Mouse (Mus musculus) liver, embryonic 16.5 days (tissue): Measurements from ENCODE around the gene Gmds. TPM values are rescaled to one million over a fixed set of nuclear protein-coding genes. Genes with fewer than 3 reads are reported as not detected.

Source experiments
- ATAC-seq: fragments of 200-750 bp; cut with Nextera tagmentation; 2 replicates; pipeline ENCODE4 v1.8.0; 2017; ENCODE audit warnings: low read depth, mild to moderate bottlenecking, moderate number of reproducible peaks, moderate library complexity
- H3K27ac ChIP-seq: fragments of 300-500 bp; sonication (generic); 2 replicates; pipeline ENCODE4 v1.5.1; 2014; ENCODE audit warnings: mild to moderate bottlenecking, low read length
- H3K27me3 ChIP-seq: fragments of 300-500 bp; sonication (generic); 2 replicates; pipeline ENCODE4 v1.6.1; 2014; ENCODE audit warnings: low read depth, low read length, mixed read lengths; ENCODE audit not compliant: control insufficient read depth, insufficient read depth
- H3K36me3 ChIP-seq: fragments of 300-500 bp; sonication (generic); 2 replicates; pipeline ENCODE4 v1.6.1; 2014; ENCODE audit warnings: mild to moderate bottlenecking; ENCODE audit not compliant: control insufficient read depth, insufficient read depth
- H3K4me1 ChIP-seq: fragments of 300-500 bp; sonication (generic); 2 replicates; pipeline ENCODE4 v1.6.1; 2014; ENCODE audit warnings: low read depth, low read length, mixed read lengths; ENCODE audit not compliant: control insufficient read depth
- H3K4me2 ChIP-seq: fragments of 300-500 bp; sonication (generic); 2 replicates; pipeline ENCODE4 v1.6.1; 2014; ENCODE audit warnings: low read depth, low read length, mixed read lengths
- H3K4me3 ChIP-seq: fragments of 300-500 bp; sonication (generic); 2 replicates; pipeline ENCODE4 v1.5.1; 2014; ENCODE audit warnings: low read depth, mild to moderate bottlenecking, low read length
- H3K9ac ChIP-seq: fragments of 300-500 bp; sonication (generic); 2 replicates; pipeline ENCODE4 v1.6.1; 2014; ENCODE audit warnings: low read depth, low read length
- H3K9me3 ChIP-seq: fragments of 300-500 bp; sonication (generic); replicated peaks from 2 replicates; pipeline ENCODE4 v1.6.1; 2016; ENCODE audit warnings: low read length; ENCODE audit not compliant: control insufficient read depth
- WGBS: fragments of 180-500 bp; shearing (Covaris S2); extraction: QIAGEN DNeasy Blood & Tissue Kit; methylation state at CpG from one replicate; pipeline ENCODE4 v1.1.7; 2014; ENCODE audit not compliant: insufficient replicate concordance; 5-methylcytosine and 5-hydroxymethylcytosine counted together
- polyA plus RNA-seq: library from polyadenylated mRNA; unstranded; fragments of >200 nt; fragmentation: Nextera tagmentation; extraction: Ambion mirVana; gene quantifications from 2 replicates; pipeline ENCODE4 v1.2.1, GENCODE M21; 2015

Gmds gene
- polyA plus RNA-seq, 1 experiment from 2014 or later: 6.8 TPM

DNA sequence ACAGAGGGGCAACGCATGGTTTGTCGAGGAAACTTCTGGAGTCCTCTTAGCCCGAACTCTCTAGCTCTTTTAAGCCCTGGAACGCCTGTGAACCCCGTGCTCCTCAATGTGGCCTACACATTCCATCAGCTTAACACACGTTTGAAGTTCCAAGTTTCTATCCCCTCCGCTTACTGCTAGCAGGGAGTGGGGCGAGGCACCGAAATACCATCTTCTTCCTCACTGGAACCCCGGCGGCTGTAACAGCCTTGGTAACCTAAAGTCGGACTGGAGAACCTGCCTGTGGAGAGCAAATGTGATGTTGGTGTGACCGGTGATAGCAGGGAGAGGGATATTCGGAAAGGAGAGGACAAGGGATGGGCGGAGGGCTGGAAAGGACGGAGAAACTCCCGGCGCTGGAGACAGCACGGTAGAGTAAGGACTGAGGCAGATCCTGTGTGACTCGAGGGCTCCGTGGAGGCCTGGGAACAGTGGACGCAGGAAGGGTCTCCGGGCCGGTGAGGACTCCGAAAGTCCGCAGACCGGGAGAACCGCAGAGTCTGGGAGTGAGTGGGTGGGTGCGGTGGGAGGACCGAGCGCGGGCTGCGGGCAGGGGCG lies 532.6 kb downstream of the Gmds start:
- WGBS: 3% methylated on average over 33 of the region's 34 CpGs
- Histone ChIP-seq H3K9me3 (no peaks in the 10 kb centered on the region), H3K4me1 (peaks cover 18% of the 10 kb centered on the region), H3K4me2 (peak overlapping the region; percentile 78), H3K9ac (no peak overlapping the region), H3K27ac (no peak overlapping the region), H3K27me3 (peaks cover 93% of the 10 kb centered on the region), H3K4me3 (peak overlapping the region; percentile 59), H3K36me3 (no peaks in the 10 kb centered on the region)
- no peak for ATAC-seq

DNA sequence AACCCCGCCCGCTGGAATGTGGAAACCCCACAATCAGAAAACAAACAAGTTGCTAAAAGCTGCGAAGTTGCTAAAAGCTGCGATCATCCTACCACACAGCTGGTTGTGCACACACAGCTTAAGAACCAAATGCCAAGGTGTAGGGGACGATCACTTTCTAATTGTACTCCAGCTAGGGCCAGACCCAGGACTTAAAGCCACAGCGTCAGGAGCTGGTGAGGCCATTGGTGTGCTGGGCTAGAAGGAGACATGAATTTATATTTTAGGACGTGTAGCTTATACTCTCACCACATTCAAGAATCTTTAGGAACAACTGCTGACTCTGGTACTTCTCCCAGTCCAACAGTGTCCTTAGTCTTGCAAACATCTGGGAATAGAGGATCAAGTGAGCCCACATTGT lies 534.0 kb downstream of the Gmds start:
- Histone ChIP-seq H3K4me1 (peaks cover 18% of the 10 kb centered on the region), H3K4me3 (no peak overlapping the region), H3K9me3 (no peaks in the 10 kb centered on the region), H3K9ac (no peak overlapping the region), H3K4me2 (no peak overlapping the region), H3K36me3 (no peaks in the 10 kb centered on the region), H3K27me3 (peaks cover 95% of the 10 kb centered on the region), H3K27ac (no peak overlapping the region)
- ATAC-seq: no peak
- WGBS: 6% methylated on average over 7 of the region's 7 CpGs

DNA sequence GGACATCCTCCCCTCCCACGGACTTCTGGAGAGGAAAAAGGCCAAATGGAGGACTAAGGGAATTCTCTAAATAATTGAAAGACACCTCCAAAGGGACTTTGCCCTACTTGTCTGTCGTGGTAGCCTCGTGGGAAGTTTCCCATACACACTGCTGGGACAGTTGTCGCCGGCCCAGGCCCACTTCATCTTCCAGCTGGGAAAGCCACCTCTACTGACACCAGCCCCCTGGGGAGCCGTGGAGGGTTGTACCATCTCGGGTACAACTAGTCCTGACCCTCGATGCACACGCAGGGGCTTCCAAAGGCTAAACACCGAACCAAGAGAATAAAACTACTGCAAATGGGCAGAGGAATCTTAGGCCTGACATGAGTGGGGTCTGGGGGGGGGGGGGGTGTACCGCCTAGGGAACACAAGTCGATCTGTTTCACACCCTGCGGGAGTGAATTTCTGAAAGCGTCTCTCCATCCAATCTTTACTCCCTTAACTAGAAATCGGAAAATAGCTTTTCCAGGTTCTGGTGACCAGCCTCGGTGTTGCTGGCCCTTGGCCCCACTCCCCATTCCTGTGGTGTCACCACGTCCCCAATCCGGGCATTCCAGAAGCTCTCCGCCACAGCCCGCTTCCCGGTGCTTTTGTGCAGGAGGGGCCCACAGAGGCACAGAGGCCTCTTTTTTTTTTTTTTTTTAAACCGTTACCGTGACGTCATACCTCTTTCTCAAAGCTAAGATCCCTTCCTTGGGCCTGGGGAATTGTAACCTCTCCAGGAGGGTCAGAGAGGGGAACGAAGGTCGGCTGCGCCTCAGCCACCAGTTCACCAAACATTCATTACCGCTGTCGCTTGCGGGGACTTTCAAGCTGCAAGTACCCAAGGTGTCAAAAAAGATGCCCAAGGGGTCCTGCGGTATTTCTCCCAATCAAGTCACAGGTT lies 535.1 kb downstream of the Gmds start:
- H3K36me3 ChIP-seq: no peaks in the 10 kb centered on the region
- 3% methylated on average over 31 of the region's 31 CpGs for WGBS
- H3K9ac ChIP-seq: no peak overlapping the region
- no peak overlapping the region for H3K4me3 ChIP-seq
- H3K27me3 ChIP-seq: peaks cover 97% of the 10 kb centered on the region
- H3K9me3 ChIP-seq: no peaks in the 10 kb centered on the region
- no peak for ATAC-seq
- no peak overlapping the region for H3K27ac ChIP-seq
- H3K4me1 ChIP-seq: peaks cover 16% of the 10 kb centered on the region
- H3K4me2 ChIP-seq: no peak overlapping the region

DNA sequence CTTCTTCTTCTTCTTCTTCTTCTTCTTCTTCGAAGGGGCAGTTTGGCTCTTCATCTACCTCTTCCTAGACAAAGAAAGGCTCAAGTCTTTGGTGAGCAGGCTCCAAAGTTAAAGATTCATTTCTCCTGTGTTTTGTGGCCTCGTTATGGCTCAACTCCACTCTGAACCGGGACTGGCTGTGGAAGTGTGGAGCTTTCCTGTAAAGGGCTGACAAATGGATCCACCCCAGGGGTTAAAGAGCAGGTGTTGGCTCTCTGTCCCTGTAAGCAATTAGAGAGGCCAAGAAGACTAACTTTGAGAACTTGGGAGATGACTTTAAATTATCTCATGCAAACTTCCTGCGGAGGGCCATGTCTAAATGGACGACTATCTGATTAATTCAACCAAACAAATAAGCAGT lies 536.1 kb downstream of the Gmds start:
- peaks cover 8% of the 10 kb centered on the region; the same call in 1 of the 2 replicates for H3K4me1 ChIP-seq
- no peak overlapping the region for H3K4me2 ChIP-seq
- no peak for ATAC-seq
- no peak overlapping the region for H3K27ac ChIP-seq
- no peak overlapping the region for H3K9ac ChIP-seq
- 8% methylated on average over 5 of the region's 5 CpGs for WGBS
- no peaks in the 10 kb centered on the region for H3K9me3 ChIP-seq
- H3K27me3 ChIP-seq: peaks cover 94% of the 10 kb centered on the region
- no peaks in the 10 kb centered on the region for H3K36me3 ChIP-seq
- H3K4me3 ChIP-seq: no peak overlapping the region

DNA sequence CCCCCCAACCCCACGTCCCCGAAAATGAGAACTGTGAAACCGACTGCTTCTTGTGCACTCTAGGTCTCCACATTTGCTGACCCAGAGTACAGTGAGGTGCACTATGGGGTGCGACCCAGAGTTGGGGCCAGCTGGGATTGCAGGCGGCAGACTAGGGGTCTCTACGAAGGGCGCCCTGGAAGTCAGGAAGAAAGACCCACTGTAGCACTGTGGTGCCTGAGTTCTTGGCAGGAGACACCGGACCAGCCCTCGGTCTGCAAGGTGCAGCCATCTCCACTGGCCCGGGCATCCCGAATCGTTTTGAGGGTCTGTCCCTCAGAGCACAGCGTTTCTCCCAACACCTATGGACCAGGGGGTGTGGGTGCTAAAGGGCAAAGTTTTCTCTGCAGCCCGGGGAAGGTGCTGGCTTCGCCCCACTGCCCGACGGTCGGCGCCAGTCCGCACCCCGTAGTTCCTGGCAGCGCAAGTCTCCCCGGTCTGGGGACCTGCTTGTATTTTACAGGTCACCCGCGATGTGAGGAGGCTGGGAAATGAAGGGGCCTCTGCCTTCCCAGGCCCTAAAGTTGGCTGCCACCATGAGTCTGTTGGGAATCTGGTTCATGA lies 536.7 kb downstream of the Gmds start:
- Histone ChIP-seq H3K4me2 (peak overlapping the region; percentile 49), H3K27ac (no peak overlapping the region), H3K9me3 (no peaks in the 10 kb centered on the region), H3K4me3 (peak overlapping the region; percentile 21; the same call in 1 of the 2 replicates), H3K27me3 (peaks cover 87% of the 10 kb centered on the region), H3K36me3 (no peaks in the 10 kb centered on the region), H3K4me1 (peaks cover 6% of the 10 kb centered on the region; the same call in 1 of the 2 replicates), H3K9ac (no peak overlapping the region)
- no peak for ATAC-seq
- WGBS: 4% methylated on average over 25 of the region's 25 CpGs

DNA sequence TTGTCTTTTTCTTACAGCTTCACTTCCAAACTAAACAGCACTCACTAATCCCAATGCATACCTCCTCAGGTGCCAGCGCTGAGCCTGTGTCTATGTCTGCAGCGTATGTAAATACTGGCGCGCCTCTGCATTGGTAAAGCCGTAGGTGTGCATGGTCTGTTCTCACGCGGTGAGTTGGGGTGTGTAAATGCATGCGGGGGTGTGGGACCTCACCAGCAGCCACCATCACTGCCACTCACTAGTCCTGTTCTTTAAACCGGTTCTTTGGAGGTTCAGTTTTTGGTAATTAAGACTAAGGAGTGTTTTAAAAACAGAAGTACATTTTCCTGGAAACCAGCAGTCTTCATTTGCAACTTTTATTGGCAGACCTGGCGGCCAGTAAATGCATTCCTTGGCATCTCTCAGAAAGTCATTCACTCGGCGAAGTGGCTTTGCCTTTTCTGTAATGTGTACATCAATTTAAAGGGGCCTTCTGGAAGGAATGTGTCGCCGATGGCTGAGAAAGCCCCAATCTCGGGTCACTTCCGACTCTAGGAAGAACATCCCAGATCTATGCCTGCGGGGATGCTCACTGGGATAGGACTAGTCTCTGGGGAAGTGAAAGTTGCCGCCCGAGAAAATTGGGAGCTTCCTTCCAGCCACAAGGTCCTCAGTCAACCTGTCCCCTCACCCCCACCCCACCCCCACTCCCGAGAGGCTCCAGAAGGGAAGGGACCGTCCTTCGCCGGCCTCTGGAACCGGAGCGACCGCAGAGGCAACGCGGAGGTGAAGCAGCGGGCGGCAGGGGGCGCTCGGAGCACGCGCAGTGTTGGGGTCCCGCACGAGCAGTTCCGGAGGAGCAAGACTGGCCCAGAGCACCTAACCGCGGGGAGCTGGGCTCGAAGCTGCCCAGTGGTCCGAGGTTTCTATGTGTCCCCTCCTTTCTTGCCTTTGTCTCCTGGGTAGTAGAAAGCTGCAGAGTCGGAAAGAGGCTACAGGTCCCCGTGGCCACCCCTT lies 537.7 kb downstream of the Gmds start:
- Histone ChIP-seq H3K9ac (no peak overlapping the region), H3K27me3 (peaks cover 78% of the 10 kb centered on the region), H3K27ac (no peak overlapping the region), H3K9me3 (no peaks in the 10 kb centered on the region), H3K36me3 (no peaks in the 10 kb centered on the region), H3K4me1 (peaks cover 3% of the 10 kb centered on the region; the same call in 1 of the 2 replicates), H3K4me2 (peak overlapping the region; percentile 49), H3K4me3 (peak overlapping the region; percentile 21; the same call in 1 of the 2 replicates)
- WGBS: 1% methylated on average over 43 of the region's 43 CpGs
- ATAC-seq: no peak

DNA sequence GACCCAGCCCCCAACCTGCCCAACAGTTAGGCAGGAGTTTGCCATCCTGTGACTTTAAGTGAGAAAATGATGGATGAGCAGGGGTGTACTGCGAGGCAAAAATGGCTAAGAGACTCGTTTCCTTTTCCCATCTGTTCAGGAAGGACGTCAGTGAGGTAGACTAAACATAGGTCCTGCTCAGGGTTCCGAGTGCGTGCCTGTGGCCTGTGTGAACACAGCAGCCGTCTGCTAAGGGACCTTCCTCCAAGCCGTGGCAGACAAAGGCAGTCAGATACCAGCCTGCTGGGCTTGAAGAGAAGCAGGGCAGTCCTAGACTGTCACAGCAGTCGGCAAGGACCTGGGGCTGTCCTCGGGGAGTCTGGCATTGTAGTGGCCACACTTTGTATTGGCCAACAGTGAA lies 540.5 kb downstream of the Gmds start:
- ATAC-seq: no peak
- no peak overlapping the region for H3K4me3 ChIP-seq
- WGBS: 19% methylated on average over 9 of the region's 9 CpGs
- no peak overlapping the region for H3K4me2 ChIP-seq
- H3K9me3 ChIP-seq: no peaks in the 10 kb centered on the region
- H3K4me1 ChIP-seq: peaks cover 3% of the 10 kb centered on the region; the same call in 1 of the 2 replicates
- H3K9ac ChIP-seq: no peak overlapping the region
- H3K27ac ChIP-seq: no peak overlapping the region
- no peaks in the 10 kb centered on the region for H3K36me3 ChIP-seq
- H3K27me3 ChIP-seq: peaks cover 50% of the 10 kb centered on the region

DNA sequence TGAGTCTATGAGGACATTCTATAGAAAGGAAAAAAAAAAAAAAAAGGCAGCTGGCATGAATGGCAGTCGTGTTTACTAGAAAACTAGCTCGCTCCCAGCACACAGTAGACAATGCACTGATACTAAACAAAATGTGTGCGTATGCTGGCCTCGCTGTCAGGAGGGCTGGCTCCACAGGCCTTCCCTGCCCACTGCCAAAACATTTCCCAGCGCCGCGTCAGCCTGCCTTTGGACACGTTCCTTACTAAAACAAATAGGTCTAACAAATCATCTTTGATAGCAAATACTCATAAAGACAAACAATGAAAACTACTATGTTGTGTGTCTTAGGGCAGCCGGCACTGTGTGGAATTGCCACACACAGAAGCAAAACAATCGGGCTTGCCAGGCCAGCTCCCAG lies 541.2 kb downstream of the Gmds start:
- H3K27ac ChIP-seq: no peak overlapping the region
- no peak overlapping the region for H3K4me2 ChIP-seq
- H3K4me3 ChIP-seq: no peak overlapping the region
- H3K4me1 ChIP-seq: peaks cover 3% of the 10 kb centered on the region; the same call in 1 of the 2 replicates
- peaks cover 43% of the 10 kb centered on the region for H3K27me3 ChIP-seq
- H3K9me3 ChIP-seq: no peaks in the 10 kb centered on the region
- ATAC-seq: no peak
- H3K36me3 ChIP-seq: no peaks in the 10 kb centered on the region
- WGBS: 59% methylated on average over 10 of the region's 10 CpGs
- H3K9ac ChIP-seq: no peak overlapping the region
